Mouse (Mus musculus): ENCODE data around the gene Cacng7.

DNA sequence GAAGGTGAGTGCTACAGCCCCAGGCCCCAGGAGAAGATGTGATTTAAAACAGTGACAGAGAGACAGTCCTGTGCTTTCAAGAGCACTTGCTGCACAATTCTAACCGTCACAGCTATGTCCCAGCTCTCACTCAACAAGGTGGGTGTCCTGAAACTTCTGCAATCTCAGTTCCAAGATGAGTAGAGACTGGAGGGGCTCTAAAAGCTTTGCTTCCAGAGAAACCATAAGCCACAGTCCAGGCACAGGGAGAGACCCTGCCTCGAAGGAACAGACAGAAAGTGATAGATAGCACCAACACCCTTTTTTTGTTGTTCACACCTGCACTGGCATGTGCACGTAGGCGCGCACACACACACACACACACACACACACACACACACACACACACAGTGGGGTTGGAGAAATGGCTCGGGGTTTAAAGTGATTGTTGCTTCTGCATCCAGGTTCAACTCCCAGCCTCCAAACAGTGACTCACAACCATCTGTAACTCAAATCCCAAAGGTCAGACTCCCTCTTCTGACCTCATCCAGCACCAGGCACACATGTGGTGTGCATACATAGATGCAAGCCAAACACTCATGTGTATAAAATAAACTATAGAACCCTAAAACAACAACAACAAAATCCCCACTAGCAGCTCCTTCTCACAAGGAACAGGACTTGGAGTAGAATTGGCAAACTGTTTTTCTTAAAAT is 53.4 kb downstream of the Cacng7 start:
- TF ChIP-seq POLR2A (IDR thresholded peaks at IDR 0.05; ENCODE audit: extremely low read depth, insufficient read depth, low read length): no peak
- no peak for TF ChIP-seq CTCF (IDR thresholded peaks at IDR 0.05; ENCODE audit: extremely low read depth, insufficient read depth, low read length)

Measured in cortical plate, adult 2 months (tissue).